Mouse (Mus musculus): ENCODE data around the gene Fra10ac1.

GRCm38 (mm10) chr19:38161648-38162354, 62.2 kb downstream of the Fra10ac1 start:
- TF ChIP-seq POLR2A (IDR thresholded peaks at IDR 0.05; ENCODE audit: low read depth, low read length) = no peak
- TF ChIP-seq CTCF (IDR thresholded peaks at IDR 0.05; ENCODE audit: extremely low read depth, insufficient read length, insufficient replicate concordance, low read depth, low read length) = no peak
